Mouse (Mus musculus): ENCODE results near the gene Tmem50b.

DNA sequence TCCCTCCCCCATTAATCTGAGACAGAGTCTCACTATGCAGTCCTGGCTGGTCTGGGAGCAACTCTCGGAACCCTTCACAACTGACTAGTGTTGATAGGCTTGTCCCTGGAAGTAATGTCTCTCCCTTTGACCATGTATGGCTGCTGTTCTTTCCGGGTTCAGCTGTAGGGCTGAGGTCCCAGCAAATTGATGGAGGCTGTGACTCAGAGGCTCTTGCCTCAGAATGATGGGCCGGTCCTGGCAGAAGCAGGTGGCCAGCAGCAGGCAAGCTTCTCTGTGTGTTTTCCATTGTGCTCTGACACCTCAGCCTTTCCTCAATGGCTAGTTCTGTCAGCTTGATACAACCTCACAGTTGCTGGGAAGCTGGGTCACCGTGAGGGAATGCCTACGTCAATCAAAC is 14.9 kb upstream of the Tmem50b start:
- TF ChIP-seq POLR2A (IDR thresholded peaks at IDR 0.05; ENCODE audit: control insufficient read depth, low read depth, low read length) (no peak), CTCF (IDR thresholded peaks at IDR 0.05; ENCODE audit: control insufficient read depth, insufficient read depth, insufficient replicate concordance, low read depth, low read length) (no peak)

Measured in testis, adult 2 months (tissue).